Mouse (Mus musculus): Measurements from ENCODE around the gene Dnase1l1. TPM values are rescaled to one million over a fixed set of nuclear protein-coding genes. Genes with fewer than 3 reads are reported as not detected.

Dnase1l1 gene
- polyA plus RNA-seq, 1 experiment from 2014 or later: 13.0 TPM

- H3K27me3 ChIP-seq: no peaks in the 10 kb centered on the region; the same call in 1 of the 2 replicates
- no peak overlapping the region for H3K27ac ChIP-seq
- ATAC-seq (replicated peaks; ENCODE audit: low FRiP score): no peak
- peaks cover 17% of the 10 kb centered on the region; the same call in 1 of the 2 replicates for H3K36me3 ChIP-seq
- H3K4me2 ChIP-seq: no peak overlapping the region
- H3K9me3 ChIP-seq (replicated peaks): no peaks in the 10 kb centered on the region
- 84% methylated on average over 4 of the region's 4 CpGs for WGBS
- no peak overlapping the region for H3K4me3 ChIP-seq (replicated peaks)
- 0 out of 2 replicates have a peak, but pooled peaks cover 2% of the 10 kb centered on the region for H3K4me1 ChIP-seq
- H3K9ac ChIP-seq: no peak overlapping the region
These were observed 11.3 kb upstream of the Dnase1l1 start for GRCm38 (mm10) chrX:74293431-74293830.

- Histone ChIP-seq H3K9me3 (replicated peaks) (no peaks in the 10 kb centered on the region), H3K9ac (peak overlapping the region; percentile 64), H3K36me3 (no peaks in the 10 kb centered on the region), H3K27ac (peak overlapping the region; percentile 88), H3K4me1 (peaks cover 15% of the 10 kb centered on the region), H3K4me2 (peak overlapping the region; percentile 70), H3K27me3 (no peaks in the 10 kb centered on the region), H3K4me3 (replicated peaks) (peak overlapping the region; percentile 62)
- ATAC-seq (replicated peaks; ENCODE audit: low FRiP score): no peak; the same call in 1 of the 2 replicates
- WGBS: 47% methylated on average over 5 of the region's 5 CpGs
These were observed 928 bp upstream of the Dnase1l1 start for GRCm38 (mm10) chrX:74283092-74283437.

GRCm38 (mm10) chrX:74282395-74283091 is 406 bp upstream of the Dnase1l1 start:
- Histone ChIP-seq H3K4me1 (peaks cover 15% of the 10 kb centered on the region), H3K27me3 (no peaks in the 10 kb centered on the region), H3K36me3 (no peaks in the 10 kb centered on the region), H3K27ac (peak overlapping the region; percentile 88), H3K4me2 (peak overlapping the region; percentile 70), H3K9ac (peak overlapping the region; percentile 64), H3K4me3 (replicated peaks) (peak overlapping the region; percentile 62), H3K9me3 (replicated peaks) (no peaks in the 10 kb centered on the region)
- WGBS: 20% methylated on average over 39 of the region's 39 CpGs
- ATAC-seq (replicated peaks; ENCODE audit: low FRiP score): peak; percentile 67

- peak; percentile 2; the same call in 1 of the 2 replicates for ATAC-seq (replicated peaks; ENCODE audit: low FRiP score)
- 16% methylated on average over 13 of the region's 14 CpGs for WGBS
- peak overlapping the region; percentile 80 for H3K27ac ChIP-seq
These were observed 951 bp downstream of the Dnase1l1 start for GRCm38 (mm10) chrX:74281041-74281731.

GRCm38 (mm10) chrX:74277916-74278315 is 4.2 kb downstream of the Dnase1l1 start:
- Histone ChIP-seq H3K4me1 (0 out of 2 replicates have a peak, but pooled peaks cover 6% of the 10 kb centered on the region), H3K4me2 (no peak overlapping the region), H3K9me3 (replicated peaks) (no peaks in the 10 kb centered on the region), H3K4me3 (replicated peaks) (no peak overlapping the region), H3K9ac (no peak overlapping the region), H3K27ac (no peak overlapping the region), H3K27me3 (no peaks in the 10 kb centered on the region), H3K36me3 (0 out of 2 replicates have a peak, but pooled peaks cover 5% of the 10 kb centered on the region)
- ATAC-seq (replicated peaks; ENCODE audit: low FRiP score): no peak
- WGBS: 71% methylated on average over 8 of the region's 8 CpGs

More at GRCm38 (mm10) chrX:74281041-74281731, 951 bp downstream of the Dnase1l1 start:
- H3K4me2 ChIP-seq: peak overlapping the region; percentile 70
- no peaks in the 10 kb centered on the region for H3K9me3 ChIP-seq (replicated peaks)
- H3K4me3 ChIP-seq (replicated peaks): peak overlapping the region; percentile 62
- H3K36me3 ChIP-seq: no peaks in the 10 kb centered on the region
- peaks cover 15% of the 10 kb centered on the region for H3K4me1 ChIP-seq
- H3K27me3 ChIP-seq: no peaks in the 10 kb centered on the region
- H3K9ac ChIP-seq: peak overlapping the region; percentile 64

GRCm38 (mm10) chrX:74273422-74274322 is 8.5 kb downstream of the Dnase1l1 start:
- 36% methylated on average over 10 of the region's 10 CpGs for WGBS
- peak overlapping the region; percentile 27; the same call in 1 of the 2 replicates for H3K27ac ChIP-seq

GRCm38 (mm10) chrX:74270902-74271551 is 11.1 kb downstream of the Dnase1l1 start:
- 19% methylated on average over 27 of the region's 27 CpGs for WGBS
- peak overlapping the region; percentile 79 for H3K27ac ChIP-seq
- peak overlapping the region; percentile 61 for H3K4me3 ChIP-seq (replicated peaks)
- 0 out of 2 replicates have a peak, but pooled peaks cover 4% of the 10 kb centered on the region for H3K4me1 ChIP-seq
- H3K9ac ChIP-seq: peak overlapping the region; percentile 70
- no peak for ATAC-seq (replicated peaks; ENCODE audit: low FRiP score)
- H3K27me3 ChIP-seq: no peaks in the 10 kb centered on the region
- no peaks in the 10 kb centered on the region for H3K9me3 ChIP-seq (replicated peaks)
- 0 out of 2 replicates have a peak, but pooled peaks cover 14% of the 10 kb centered on the region for H3K36me3 ChIP-seq
- H3K4me2 ChIP-seq: peak overlapping the region; percentile 56

More at GRCm38 (mm10) chrX:74273422-74274322, 8.5 kb downstream of the Dnase1l1 start:
- no peaks in the 10 kb centered on the region for H3K9me3 ChIP-seq (replicated peaks)
- no peaks in the 10 kb centered on the region for H3K27me3 ChIP-seq
- ATAC-seq (replicated peaks; ENCODE audit: low FRiP score): no peak
- no peak overlapping the region for H3K4me3 ChIP-seq (replicated peaks)
- H3K9ac ChIP-seq: no peak overlapping the region
- 0 out of 2 replicates have a peak, but pooled peaks cover 14% of the 10 kb centered on the region for H3K36me3 ChIP-seq
- 0 out of 2 replicates have a peak, but pooled peaks cover 4% of the 10 kb centered on the region for H3K4me1 ChIP-seq
- H3K4me2 ChIP-seq: no peak overlapping the region

GRCm38 (mm10) chrX:74270062-74270901 is 11.9 kb downstream of the Dnase1l1 start, which contains the start of gene Rpl10:
Gene Rpl10 (plus strand): TSS chrX:74270812.
- H3K4me2 ChIP-seq: peak within 1 kb of the TSS; percentile 56
- WGBS: 14% methylated on average over 42 of the region's 42 CpGs
- ATAC-seq (replicated peaks; ENCODE audit: low FRiP score): peak; percentile 95
- peak within 1 kb of the TSS; percentile 70 for H3K9ac ChIP-seq
- H3K4me1 ChIP-seq: 0 out of 2 replicates have a peak, but pooled peaks cover 4% of the 10 kb centered on the region
- H3K27me3 ChIP-seq: no peaks in the 10 kb centered on the region
- H3K9me3 ChIP-seq (replicated peaks): no peaks in the 10 kb centered on the region
- peak within 1 kb of the TSS; percentile 61 for H3K4me3 ChIP-seq (replicated peaks)
- H3K27ac ChIP-seq: peak within 1 kb of the TSS; percentile 96
- H3K36me3 ChIP-seq: 0 out of 2 replicates have a peak, but pooled peaks cover 14% of the 10 kb centered on the region

GRCm38 (mm10) chrX:74269736-74270061 is 12.4 kb downstream of the Dnase1l1 start:
- Histone ChIP-seq H3K4me3 (replicated peaks) (peak overlapping the region; percentile 61), H3K4me1 (0 out of 2 replicates have a peak, but pooled peaks cover 4% of the 10 kb centered on the region), H3K9me3 (replicated peaks) (no peaks in the 10 kb centered on the region), H3K36me3 (0 out of 2 replicates have a peak, but pooled peaks cover 14% of the 10 kb centered on the region), H3K4me2 (peak overlapping the region; percentile 56), H3K27me3 (no peaks in the 10 kb centered on the region), H3K9ac (peak overlapping the region; percentile 45; the same call in 1 of the 2 replicates), H3K27ac (peak overlapping the region; percentile 96)
- ATAC-seq (replicated peaks; ENCODE audit: low FRiP score): peak; percentile 44
- WGBS: 27% methylated on average over 3 of the region's 3 CpGs

GRCm38 (mm10) chrX:74257746-74258145 is 24.4 kb downstream of the Dnase1l1 start:
- no peak overlapping the region for H3K27ac ChIP-seq
- H3K9me3 ChIP-seq (replicated peaks): no peaks in the 10 kb centered on the region
- H3K4me1 ChIP-seq: peaks cover 5% of the 10 kb centered on the region
- 94% methylated on average over 3 of the region's 3 CpGs for WGBS
- no peak for ATAC-seq (replicated peaks; ENCODE audit: low FRiP score)
- no peak overlapping the region for H3K4me3 ChIP-seq (replicated peaks)
- no peak overlapping the region for H3K9ac ChIP-seq
- no peaks in the 10 kb centered on the region for H3K27me3 ChIP-seq
- H3K4me2 ChIP-seq: no peak overlapping the region
- peaks cover 33% of the 10 kb centered on the region for H3K36me3 ChIP-seq
